Mouse (Mus musculus) midbrain, postnatal 0 days (tissue): ENCODE data around the gene Mdp1. TPM values are rescaled to one million over a fixed set of nuclear protein-coding genes. Genes with fewer than 3 reads are reported as not detected.

Experiments
- ATAC-seq: fragments of 200-750 bp; cut with Nextera tagmentation; 2 replicates; pipeline ENCODE4 v1.8.0; 2017; ENCODE audit warnings: moderate number of reproducible peaks, mild to moderate bottlenecking, moderate TSS enrichment, moderate library complexity; ENCODE audit not compliant: low FRiP score
- DNase-seq: peaks from one replicate; pipeline ENCODE4 v3.0.0-alpha.2; 2015; ENCODE audit warnings: low spot score
- H3K27ac ChIP-seq: fragments of 300-500 bp; sonication (generic); 2 replicates; pipeline ENCODE4 v1.5.1; 2014; ENCODE audit warnings: low read depth, mild to moderate bottlenecking, low read length, mixed read lengths
- H3K27me3 ChIP-seq: fragments of 300-500 bp; sonication (generic); 2 replicates; pipeline ENCODE4 v1.6.1; 2014; ENCODE audit warnings: low read length, control low read depth, mixed read lengths; ENCODE audit not compliant: insufficient read depth
- H3K36me3 ChIP-seq: fragments of 300-500 bp; sonication (generic); 2 replicates; pipeline ENCODE4 v1.6.1; 2014; ENCODE audit warnings: low read length, control low read depth, mixed read lengths; ENCODE audit not compliant: insufficient read depth
- H3K4me1 ChIP-seq: fragments of 300-500 bp; sonication (generic); 2 replicates; pipeline ENCODE4 v1.6.1; 2014; ENCODE audit warnings: mild to moderate bottlenecking, control low read depth, antibody characterized with exemption, low read length, mixed read lengths; ENCODE audit not compliant: insufficient read depth
- H3K4me2 ChIP-seq: fragments of 300-500 bp; sonication (generic); 2 replicates; pipeline ENCODE4 v1.6.1; 2014; ENCODE audit warnings: low read depth, mild to moderate bottlenecking, low read length, mixed read lengths; ENCODE audit not compliant: poor library complexity, severe bottlenecking
- H3K4me3 ChIP-seq: fragments of 300-500 bp; sonication (generic); 2 replicates; pipeline ENCODE4 v1.5.1; 2014; ENCODE audit warnings: low read depth, mild to moderate bottlenecking, low read length, moderate library complexity
- H3K9ac ChIP-seq: fragments of 300-500 bp; sonication (generic); replicated peaks from 2 replicates; pipeline ENCODE4 v1.6.1; 2014; ENCODE audit warnings: mild to moderate bottlenecking, low read length, moderate library complexity, mixed read lengths; ENCODE audit not compliant: poor library complexity, severe bottlenecking
- H3K9me3 ChIP-seq: fragments of 300-500 bp; sonication (generic); 2 replicates; pipeline ENCODE4 v1.6.1; 2016; ENCODE audit warnings: low read length, control low read depth
- CTCF ChIP-seq: IDR thresholded peaks from 2 replicates; pipeline ENCODE4 v1.5.1; 2016; ENCODE audit warnings: antibody characterized with exemption, mild to moderate bottlenecking
- WGBS: fragments of 180-500 bp; shearing (Covaris S2); extraction: QIAGEN DNeasy Blood & Tissue Kit; methylation state at CpG from one replicate; pipeline ENCODE4 v1.1.7; 2014; 5-methylcytosine and 5-hydroxymethylcytosine counted together
- polyA plus RNA-seq: library from polyadenylated mRNA; unstranded; fragments of >200 nt; fragmentation: Nextera tagmentation; extraction: Ambion mirVana; gene quantifications from 2 replicates; pipeline ENCODE4 v1.2.1, GENCODE M21; 2015
- total RNA-seq: library from RNA; depleted of rRNA; stranded (reverse); fragments of >200 nt; gene quantifications from 2 replicates; pipeline ENCODE4 v1.2.3, GENCODE M21; 2014

Gene Mdp1
- total and polyA plus RNA-seq, 2 experiments from 2014 or later = 46.7 to 77.9 TPM

DNA sequence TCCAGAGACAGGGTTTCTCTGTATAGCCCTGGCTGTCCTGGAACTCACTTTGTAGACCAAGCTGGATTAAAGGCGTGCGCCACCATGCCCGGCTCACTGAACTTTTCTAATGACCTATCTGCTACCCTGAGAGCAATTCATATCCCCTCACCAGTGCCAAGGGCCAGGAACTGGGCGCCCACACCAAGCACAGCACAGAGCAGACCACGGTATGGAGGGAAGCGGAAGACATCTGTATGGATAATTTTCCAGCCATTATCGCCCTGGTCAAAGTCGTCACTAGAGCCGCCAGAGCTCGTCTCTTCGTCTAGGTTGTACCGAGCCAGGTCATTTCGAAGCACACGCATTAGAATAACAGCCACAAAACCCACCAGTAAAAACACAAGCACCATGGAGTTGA, 19.5 kb downstream of the Mdp1 start:
- TF ChIP-seq CTCF = no peak
- 97% methylated on average over 14 of the region's 14 CpGs for WGBS
- no peak for ATAC-seq

DNA sequence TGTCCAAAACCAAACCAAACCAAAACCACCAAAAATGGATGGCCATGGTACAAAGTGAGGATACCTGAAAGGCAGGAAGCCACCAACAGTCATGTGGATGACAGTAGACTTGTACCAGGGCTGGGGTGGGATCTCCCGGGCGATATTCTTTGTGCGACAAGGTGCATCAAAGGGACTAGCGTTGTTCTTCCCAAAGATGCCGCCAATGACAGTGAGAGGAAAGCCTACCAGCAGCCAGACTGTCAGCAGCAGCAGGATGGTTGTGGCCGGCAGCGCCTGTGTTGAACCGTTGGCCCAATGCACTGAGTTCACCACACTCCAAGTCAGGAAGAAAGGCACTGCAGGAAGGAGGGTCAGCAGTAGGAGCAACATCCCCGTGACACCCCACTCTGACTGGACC, 22.5 kb downstream of the Mdp1 start, which contains the start of gene Gm49378:
Gene Gm49378 (minus strand): TSS at position 101 of the 400 bp plus-strand sequence.
- peaks cover 42% of the 10 kb centered on the region for H3K36me3 ChIP-seq
- no peak for ATAC-seq

More for the DNA sequence above, 19.5 kb downstream of the Mdp1 start:
- Histone ChIP-seq H3K4me2 (no peak overlapping the region), H3K9ac (no peak overlapping the region), H3K4me1 (0 out of 2 replicates have a peak, but pooled peaks cover 6% of the 10 kb centered on the region), H3K27me3 (no peaks in the 10 kb centered on the region), H3K4me3 (no peak overlapping the region), H3K27ac (no peak overlapping the region), H3K36me3 (peaks cover 30% of the 10 kb centered on the region), H3K9me3 (no peaks in the 10 kb centered on the region)
- no peak for DNase-seq

DNA sequence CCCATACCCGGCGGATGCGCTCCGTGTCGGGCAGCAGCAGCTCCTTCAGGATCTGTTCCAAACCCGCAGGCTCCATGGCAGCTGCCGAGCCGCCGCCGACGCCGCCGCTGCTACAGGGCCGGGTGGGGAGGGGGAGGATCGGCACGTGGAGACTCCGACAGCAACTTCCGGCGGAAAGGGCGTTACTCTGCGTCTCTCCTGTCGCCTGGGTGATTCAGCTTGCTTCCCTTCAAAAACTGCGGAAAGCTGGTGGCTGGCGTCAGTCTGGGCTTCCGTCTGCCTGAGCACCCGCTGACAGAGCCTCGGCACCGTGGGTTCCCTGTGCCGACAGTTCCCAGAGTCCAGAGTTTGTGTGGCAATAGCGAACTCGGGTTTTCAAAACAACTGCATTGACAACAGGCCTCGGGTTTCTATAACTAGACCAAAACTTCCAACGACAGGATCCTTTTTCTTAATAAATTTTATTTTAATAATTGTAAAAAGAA, 24.7 kb downstream of the Mdp1 start, which contains the start of gene Ipo4:
Gene Ipo4 (minus strand): TSS at position 435 of the 485 bp plus-strand sequence.
- peaks cover 56% of the 10 kb centered on the region for H3K36me3 ChIP-seq
- ATAC-seq = peak; percentile 88
- peak within 1 kb of the TSS; percentile 71 for H3K4me3 ChIP-seq
- peaks cover 6% of the 10 kb centered on the region; the same call in 1 of the 2 replicates for H3K4me1 ChIP-seq
- H3K4me2 ChIP-seq = peak within 1 kb of the TSS; percentile 91
- DNase-seq = peak; percentile 95
- H3K27me3 ChIP-seq = no peaks in the 10 kb centered on the region
- H3K9me3 ChIP-seq = no peaks in the 10 kb centered on the region
- no peak for TF ChIP-seq CTCF
- WGBS = 2% methylated on average over 33 of the region's 33 CpGs
- peak within 1 kb of the TSS; percentile 63 for H3K27ac ChIP-seq
- peak within 1 kb of the TSS; percentile 80 for H3K9ac ChIP-seq

More for the DNA sequence above, 22.5 kb downstream of the Mdp1 start, which contains the start of gene Gm49378:
- TF ChIP-seq CTCF = no peak
- H3K4me3 ChIP-seq = no peak within 1 kb of the TSS
- DNase-seq = no peak
- WGBS = 95% methylated on average over 9 of the region's 9 CpGs
- no peaks in the 10 kb centered on the region for H3K27me3 ChIP-seq
- no peak within 1 kb of the TSS for H3K27ac ChIP-seq
- no peak within 1 kb of the TSS for H3K4me2 ChIP-seq
- H3K9me3 ChIP-seq = no peaks in the 10 kb centered on the region
- H3K9ac ChIP-seq = no peak within 1 kb of the TSS
- peaks cover 6% of the 10 kb centered on the region; the same call in 1 of the 2 replicates for H3K4me1 ChIP-seq

DNA sequence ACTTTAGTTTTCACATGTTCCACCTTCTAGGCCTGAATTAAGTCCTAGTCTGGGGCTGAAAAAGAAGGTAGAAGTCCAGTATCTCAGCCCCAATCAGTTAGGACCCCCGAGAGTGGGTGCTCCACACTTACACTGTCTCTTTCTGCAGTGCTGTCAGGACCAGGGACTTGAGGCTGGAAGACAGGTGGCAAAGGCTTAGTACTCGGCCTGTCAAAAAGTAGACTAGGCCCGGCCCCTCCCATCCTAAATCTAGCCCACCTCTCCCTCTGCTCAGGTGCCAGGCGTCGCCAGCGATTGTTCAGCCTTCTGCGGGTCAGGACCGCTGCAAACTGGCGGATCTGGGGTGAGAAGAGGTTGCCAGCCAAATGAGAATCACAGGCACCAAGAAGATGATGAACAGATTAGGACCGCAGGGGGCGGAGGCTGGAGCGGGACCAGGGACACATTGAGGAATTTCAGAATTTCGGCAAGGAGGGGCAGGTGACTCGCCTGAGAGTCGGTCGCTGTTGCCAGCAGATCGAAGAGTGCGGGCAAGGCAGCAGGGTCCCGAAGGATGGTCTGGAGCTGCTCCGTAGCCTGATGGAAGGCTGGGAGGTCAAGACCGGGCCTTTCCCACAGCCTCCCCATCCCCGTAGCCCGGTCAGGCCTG, 25.3 kb downstream of the Mdp1 start:
- peak overlapping the region; percentile 80 for H3K9ac ChIP-seq
- peaks cover 56% of the 10 kb centered on the region for H3K36me3 ChIP-seq
- TF ChIP-seq CTCF = no peak
- H3K27ac ChIP-seq = peak overlapping the region; percentile 63
- peak overlapping the region; percentile 91 for H3K4me2 ChIP-seq
- no peaks in the 10 kb centered on the region for H3K9me3 ChIP-seq
- H3K4me1 ChIP-seq = peaks cover 6% of the 10 kb centered on the region; the same call in 1 of the 2 replicates
- peak overlapping the region; percentile 71 for H3K4me3 ChIP-seq
- peak; percentile 60 for ATAC-seq
- 2% methylated on average over 22 of the region's 23 CpGs for WGBS
- no peaks in the 10 kb centered on the region for H3K27me3 ChIP-seq
- peak; percentile 37 for DNase-seq

DNA sequence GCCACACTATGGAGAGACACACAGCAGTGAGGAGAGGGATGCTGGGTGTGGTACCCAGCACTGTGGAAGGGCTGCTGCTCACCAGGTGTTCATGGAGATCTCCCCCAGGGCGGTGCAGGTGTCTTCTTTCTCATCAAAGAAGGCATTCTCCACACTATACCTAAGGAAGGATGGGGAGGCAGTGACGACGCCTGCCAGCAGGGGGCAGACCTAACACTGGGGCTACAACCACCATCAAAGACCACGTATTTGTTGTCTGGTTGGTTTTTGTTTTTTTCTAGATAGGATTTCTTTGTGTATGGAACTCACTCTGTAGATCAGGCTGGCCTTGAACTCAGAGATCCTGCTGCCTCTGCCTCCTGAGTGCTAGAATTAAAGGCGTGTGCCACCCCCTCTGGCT, 31.0 kb downstream of the Mdp1 start:
- no peaks in the 10 kb centered on the region; the same call in 1 of the 2 replicates for H3K4me1 ChIP-seq
- no peaks in the 10 kb centered on the region for H3K9me3 ChIP-seq
- no peak overlapping the region for H3K27ac ChIP-seq
- DNase-seq (no peak), ATAC-seq (no peak)
- H3K9ac ChIP-seq = no peak overlapping the region
- TF ChIP-seq CTCF = peak; percentile 67
- no peak overlapping the region for H3K4me2 ChIP-seq
- H3K36me3 ChIP-seq = peaks cover 89% of the 10 kb centered on the region
- H3K27me3 ChIP-seq = no peaks in the 10 kb centered on the region
- WGBS = 55% methylated on average over 5 of the region's 5 CpGs
- H3K4me3 ChIP-seq = no peak overlapping the region
